Mouse (Mus musculus) cerebellum, adult 11 months (tissue): ENCODE results near the gene Ankrd63.

Experiments
- DNase-seq: peaks from one replicate; pipeline ENCODE4 v3.0.0; 2022

The Ankrd63 gene

DNA sequence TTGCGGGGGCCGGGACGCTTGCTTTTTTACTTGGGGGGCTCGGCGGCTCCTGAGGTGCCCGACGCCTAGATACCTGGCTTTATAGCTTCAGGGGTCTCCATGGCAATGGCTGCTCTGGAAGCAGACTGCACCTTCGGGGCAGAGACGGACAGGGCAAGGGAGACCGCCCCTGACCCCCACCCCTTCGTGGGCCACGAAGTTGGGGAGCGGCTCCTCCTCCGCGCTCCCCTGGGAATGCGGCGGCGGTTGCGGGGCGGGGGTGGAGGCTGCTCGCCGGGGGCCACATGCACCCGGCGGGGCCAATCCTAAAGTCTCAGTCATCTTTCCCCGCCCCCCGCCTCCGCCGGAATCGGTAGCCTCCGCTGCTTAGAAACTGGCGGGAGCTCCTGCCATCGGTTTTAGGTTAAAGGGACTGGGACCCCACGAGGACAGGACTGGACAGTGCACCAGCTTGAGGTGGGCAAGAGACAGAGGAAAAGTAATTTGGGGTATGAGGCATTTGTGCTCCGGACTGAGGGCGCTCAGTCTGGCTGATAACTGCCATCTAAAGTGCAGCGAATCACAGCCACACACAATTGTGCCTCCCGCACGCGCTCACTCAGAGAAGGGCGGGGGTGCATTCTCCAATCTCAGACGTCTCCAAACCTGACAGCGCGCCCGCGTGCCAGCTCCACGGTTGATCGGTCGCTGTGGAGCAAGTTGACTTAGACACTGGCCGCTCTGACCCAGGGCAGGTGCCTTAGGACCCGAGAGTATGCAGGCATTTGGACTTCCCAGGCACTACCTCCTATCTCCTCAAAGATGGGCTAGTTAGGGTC lies at the start of gene Ankrd63:
Ankrd63 (minus strand) TSS at position 51 of the 818 bp plus-strand sequence.
- no peak for DNase-seq

- DNase-seq, result no peak
Observed at GRCm38 (mm10) chr2:118752792-118753108, 49.0 kb upstream of the Ankrd63 start.

DNA sequence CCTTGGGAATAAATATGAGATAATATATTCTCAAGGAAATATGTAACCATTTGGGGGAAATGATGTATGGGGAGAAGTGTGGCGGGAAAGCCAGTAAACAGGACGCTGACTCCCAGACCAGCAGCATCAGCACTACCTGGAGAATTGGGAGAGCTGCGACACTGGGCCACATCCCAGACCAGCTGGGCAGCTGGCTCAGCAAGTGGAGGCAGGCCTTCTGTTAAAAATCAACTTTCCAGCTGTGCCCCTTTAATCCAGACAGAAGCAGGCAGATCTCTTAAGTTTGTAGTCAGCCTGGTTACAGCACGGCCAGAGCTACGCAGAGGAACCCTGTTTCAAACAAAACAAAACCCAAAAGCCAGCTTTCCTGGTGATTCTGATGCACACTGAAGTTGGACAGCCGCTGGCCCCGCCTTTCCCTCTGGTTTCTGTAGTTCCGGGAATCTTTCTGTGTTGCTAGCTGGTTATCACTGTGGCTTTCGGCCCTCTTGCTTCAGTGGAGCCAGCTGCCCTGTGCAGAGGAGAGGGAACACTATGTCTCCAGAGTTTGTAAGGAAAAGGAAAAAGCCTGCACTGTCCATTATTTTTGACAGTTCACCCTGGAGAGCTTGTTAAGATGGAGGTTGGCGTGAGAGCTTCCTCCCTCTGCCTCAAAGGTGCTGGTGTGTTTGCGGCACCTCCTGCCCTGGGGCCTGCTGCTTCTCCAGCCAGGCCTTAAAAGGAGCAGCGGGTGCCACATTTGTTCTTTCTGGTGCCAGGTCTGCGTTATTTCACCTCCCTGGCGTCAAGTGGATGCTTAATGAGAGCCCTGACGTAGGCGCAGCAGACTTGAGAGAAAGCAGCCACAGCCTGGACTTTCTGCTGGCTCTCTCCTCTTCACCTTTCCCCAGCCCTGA lies 48.4 kb upstream of the Ankrd63 start:
- DNase-seq, result peak; percentile 3

DNA sequence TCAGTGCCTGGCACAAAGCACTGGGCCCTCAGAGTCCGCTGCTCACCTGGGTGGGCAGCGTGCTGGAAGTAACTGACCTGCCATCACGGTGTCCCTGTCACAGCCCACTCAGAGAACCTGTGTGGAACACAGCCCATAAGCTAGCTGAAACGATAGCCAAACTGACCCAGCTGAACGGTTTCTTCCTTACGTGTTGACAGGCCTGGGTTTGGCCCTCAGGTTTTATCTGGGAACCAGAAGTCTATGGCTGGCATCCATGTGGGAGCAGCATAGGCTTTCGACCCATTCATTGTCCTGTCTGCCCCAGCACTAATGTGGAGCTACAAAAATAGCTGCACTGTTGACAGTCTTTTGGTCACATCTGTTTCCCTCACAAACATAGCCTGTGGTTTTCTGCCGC lies 46.7 kb upstream of the Ankrd63 start:
- peak; percentile 4 for DNase-seq

- DNase-seq, result no peak
Observed at GRCm38 (mm10) chr2:118749341-118749884, 45.6 kb upstream of the Ankrd63 start.

GRCm38 (mm10) chr2:118747301-118747960 lies 43.7 kb upstream of the Ankrd63 start:
- peak; percentile 42 for DNase-seq

DNA sequence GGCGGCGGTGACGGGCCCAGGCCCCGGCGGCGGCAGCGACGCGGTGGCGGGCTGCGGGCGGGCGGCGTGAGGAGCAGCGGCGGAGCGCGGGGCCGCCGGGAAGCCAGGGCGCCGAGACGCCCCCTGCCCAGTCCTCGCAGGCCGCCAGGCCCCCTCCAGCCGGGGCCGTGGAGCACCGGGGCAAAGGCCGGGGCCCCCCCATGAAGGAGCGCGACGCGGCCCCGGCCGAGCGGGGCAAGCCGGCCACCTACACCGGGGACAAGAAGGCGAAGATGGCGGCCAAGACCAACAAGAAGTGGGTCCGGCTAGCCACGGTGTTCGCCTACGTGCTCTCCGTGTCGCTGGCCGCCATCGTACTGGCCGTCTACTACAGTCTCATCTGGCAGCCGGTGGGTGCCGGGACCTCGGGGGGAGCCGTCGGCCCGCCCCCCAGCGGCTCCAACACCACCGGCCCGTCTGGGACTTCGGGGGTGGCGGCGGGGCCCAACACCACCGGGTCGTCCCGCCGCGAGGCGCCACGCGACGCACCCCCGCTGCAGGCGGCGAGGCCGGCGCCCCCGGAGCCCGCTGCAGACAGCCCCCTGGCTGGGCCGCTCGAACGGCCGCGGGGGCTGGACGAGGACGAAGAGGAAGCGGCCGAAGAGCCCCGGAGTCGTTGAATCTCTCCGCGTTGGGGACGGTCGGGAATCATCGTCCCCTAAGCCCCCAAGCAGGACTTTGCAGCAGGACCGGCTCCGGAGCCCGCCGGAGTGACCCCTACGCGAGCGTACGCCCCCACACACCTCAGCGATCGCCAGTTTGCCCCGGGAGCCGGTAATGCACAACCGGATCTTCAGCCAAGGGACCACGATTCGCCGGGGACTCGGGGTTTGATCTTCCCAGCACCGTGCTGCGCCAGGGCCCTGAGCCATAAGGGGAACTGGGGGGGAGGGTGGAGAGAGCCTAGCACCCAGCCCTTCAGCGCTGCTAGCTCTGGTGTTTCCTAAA lies 42.4 kb upstream of the Ankrd63 start:
- peak; percentile 52 for DNase-seq

DNA sequence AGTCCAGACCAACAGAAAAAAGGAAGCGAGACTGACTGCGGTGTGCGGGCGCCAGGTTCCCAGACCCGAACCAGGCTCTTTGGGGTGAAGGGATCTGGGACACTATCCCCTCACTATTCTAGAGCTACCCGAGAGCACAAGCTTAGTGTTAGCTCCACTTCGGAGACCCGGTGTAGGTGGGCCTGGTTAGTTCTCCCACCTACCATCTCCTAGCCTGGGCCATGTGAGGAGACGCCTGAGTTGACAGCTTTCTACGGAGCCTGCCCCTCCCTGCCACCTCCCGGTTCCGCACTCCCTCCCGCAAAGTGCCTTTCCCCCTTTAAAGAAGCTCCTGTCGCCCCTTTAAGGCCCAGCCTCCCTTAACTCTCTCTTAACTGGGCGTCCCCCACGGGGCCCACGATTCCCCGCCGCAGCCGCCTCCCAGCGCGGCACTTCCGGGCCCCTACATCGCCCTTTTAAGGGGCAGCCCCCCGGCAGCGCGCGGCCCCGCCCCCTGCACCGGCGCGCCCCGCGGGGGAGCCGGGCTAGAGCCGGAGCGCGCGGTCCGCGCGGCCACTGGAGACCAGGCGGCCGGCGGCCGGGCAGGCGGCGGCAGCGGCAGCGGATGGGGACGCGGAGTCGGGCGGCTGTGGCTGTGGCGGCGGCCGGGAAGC lies 41.6 kb upstream of the Ankrd63 start, which contains the start of gene Inafm2:
Inafm2 (plus strand) TSS at position 527 of the 653 bp plus-strand sequence.
- peak; percentile 91 for DNase-seq

GRCm38 (mm10) chr2:118744621-118745020 lies 40.9 kb upstream of the Ankrd63 start:
- DNase-seq, result no peak

DNA sequence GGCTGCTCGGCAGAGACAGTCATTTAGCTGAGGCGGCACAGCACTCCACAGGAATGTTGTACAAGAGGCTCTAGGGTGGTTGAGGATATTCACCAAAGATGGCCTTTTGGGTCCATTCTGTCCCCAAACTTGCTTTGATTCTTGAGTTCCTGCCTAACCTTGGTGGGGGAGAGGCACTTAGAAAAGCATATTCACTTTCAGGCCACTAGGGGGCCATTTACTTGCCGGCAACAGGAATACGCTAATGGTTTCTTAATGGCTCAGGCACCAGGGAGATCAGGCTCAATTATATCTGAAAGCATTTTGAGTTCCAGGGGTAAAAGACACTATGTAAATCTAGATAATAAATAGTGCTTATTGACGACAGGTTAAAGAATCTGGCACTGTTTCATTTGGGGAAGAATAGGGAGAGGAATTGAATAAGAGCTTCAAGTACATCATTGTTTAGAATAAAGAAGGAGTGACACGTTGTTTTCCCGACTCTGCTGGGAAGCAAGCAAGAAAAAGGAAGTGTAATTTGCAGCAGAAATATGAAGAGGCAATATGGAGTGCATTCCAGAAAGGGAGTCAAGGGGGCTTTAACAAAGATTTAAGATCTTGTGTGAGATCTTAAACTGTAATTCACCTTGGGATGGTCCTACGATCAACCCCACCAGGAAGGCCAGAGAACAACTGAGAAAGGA lies 39.6 kb upstream of the Ankrd63 start:
- DNase-seq, result peak; percentile 39

DNA sequence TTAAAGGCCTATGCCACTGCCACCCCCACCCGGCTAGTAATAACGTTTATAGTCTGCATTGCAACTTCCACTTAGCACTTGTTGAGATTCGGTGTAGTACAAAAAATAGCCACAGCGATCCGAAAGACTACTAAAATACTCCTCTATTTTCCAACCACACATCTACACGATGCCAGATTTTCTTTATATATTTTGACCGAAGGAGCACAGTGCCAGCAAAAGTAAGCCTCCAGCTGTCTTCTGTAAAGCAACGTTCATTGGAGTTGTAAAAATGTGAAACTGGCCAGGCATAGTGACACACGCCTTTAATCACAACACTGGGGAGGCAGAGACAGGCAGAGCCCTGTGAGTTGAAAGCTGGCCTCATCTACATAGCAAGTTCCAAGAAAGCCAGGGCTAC lies 37.4 kb upstream of the Ankrd63 start:
- DNase-seq, result no peak

GRCm38 (mm10) chr2:118740341-118740740 lies 36.6 kb upstream of the Ankrd63 start:
- no peak for DNase-seq

GRCm38 (mm10) chr2:118733341-118733740 lies 29.6 kb upstream of the Ankrd63 start:
- DNase-seq, result no peak

GRCm38 (mm10) chr2:118731981-118732380 lies 28.2 kb upstream of the Ankrd63 start:
- no peak for DNase-seq

DNA sequence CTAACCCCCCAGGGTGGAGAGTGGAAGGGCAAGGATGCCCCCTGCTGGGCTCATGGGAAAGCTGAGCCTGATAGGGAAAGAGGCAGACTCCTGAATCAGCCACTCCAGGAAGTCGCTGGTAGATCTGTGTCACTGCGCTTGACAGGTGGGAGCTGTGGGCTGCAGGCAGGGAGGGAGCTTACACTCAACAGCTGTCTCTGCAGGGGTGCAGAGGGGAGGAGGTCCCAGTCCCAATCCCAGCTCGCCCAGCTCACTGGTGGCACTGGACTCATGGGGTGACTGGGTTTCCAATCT lies 26.8 kb upstream of the Ankrd63 start:
- no peak for DNase-seq

- no peak for DNase-seq
Observed at GRCm38 (mm10) chr2:118729816-118730621, 26.3 kb upstream of the Ankrd63 start.

DNA sequence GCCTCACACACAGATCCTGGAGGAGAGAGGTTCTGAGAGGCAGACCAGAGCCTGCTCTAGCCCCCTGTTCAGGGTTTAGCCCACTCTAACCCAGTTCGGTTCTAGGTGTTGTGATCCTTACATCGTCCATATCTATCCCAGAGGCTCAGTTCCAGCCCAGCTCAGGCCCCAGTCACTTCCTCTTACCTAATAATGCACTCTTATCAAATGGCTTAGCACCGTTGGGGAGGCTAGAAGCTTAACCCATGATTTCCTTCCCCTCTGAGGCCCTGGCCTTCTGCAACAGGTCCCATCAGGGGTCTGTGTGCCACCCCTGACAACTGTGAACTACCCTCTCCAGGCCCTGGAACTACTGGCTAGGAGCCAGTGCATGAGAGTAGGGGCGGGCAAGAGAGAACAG lies 25.4 kb upstream of the Ankrd63 start:
- DNase-seq, result no peak

DNA sequence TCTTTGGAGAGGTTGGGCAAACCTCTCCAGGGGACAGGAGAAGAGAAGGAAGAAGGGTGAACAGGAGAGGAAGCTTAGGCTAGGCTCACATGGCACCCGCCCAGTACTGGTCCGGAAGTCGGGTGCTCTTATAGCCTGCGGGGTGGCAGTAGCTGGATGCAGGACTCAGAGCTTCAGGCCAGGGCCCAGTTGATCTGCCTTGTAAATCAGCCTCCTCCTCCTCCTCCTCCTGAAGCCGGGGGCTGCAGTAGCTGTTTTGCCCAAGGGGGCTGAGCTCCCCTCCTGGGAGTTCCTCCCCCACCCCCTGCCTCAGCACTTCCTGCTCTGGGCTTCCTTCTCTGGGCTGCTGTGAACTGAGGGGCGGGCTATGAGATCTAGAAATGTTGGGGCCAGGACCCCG lies 24.6 kb upstream of the Ankrd63 start, which contains the start of gene Plcb2:
Plcb2 (minus strand) TSS at position 102 of the 400 bp plus-strand sequence.
- DNase-seq, result no peak

DNA sequence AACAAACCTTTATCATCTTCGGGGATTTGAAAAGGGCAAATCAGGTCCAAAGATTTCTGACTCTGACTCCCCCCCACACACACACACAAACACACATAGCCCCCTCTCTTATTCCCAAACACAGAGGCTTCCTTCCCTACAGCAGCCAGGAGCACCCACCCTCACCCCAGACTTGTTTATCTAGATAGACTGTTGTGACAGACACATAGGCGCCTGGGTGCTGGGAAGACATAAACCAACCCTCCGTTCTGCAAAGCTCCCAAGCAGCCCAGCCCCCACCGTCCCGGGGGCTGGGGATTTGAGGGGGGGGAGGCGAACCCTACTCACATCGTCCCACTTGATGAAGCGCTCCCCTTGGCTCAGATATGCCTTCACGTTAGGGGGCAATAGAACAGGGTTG lies 24.1 kb upstream of the Ankrd63 start:
- no peak for DNase-seq

DNA sequence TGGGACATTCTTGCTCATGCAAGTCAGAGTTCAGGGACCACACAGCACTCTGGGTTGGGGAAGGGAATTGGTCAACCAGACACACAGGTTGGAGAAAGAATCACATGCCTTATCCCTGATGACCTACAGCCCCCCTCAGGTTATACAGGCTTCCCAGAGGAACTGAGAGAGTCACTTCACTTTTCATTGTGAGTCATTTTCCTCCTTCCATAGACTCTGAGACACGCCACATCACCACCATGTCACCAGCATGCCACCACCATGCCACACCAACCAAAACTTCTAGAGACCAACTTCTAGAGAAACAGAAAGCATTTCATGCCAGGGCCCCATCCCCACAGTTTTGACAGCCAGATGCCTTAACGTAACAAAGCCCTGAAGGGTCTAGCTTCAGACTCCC lies 23.1 kb upstream of the Ankrd63 start:
- no peak for DNase-seq
